Mouse (Mus musculus) thymus, adult 2 months (tissue): ENCODE measurements around the gene Gm45716.

Source experiments
- CTCF ChIP-seq: fragments of 200-500 bp; IDR thresholded peaks from 2 replicates; pipeline ENCODE4 v1.5.1; 2012; ENCODE audit warnings: mild to moderate bottlenecking, control low read depth, low read length, moderate library complexity, borderline replicate concordance; ENCODE audit not compliant: control insufficient read depth, poor library complexity, insufficient read depth; ENCODE audit errors: extremely low read depth
- POLR2A ChIP-seq: fragments of 200-500 bp; IDR thresholded peaks from 2 replicates; pipeline ENCODE4 v1.6.1; 2012; ENCODE audit warnings: mild to moderate bottlenecking, low read length, control low read depth, moderate library complexity; ENCODE audit not compliant: control insufficient read depth, poor library complexity, insufficient read depth; ENCODE audit errors: extremely low read depth

GRCm38 (mm10) chr11:90227000-90227922 is 39.8 kb downstream of the Gm45716 start:
- TF ChIP-seq POLR2A, result no peak
- TF ChIP-seq CTCF, result no peak
